Mouse (Mus musculus): Measurements from ENCODE around the gene Insr. TPM values are rescaled to one million over a fixed set of nuclear protein-coding genes. Genes with fewer than 3 reads are reported as not detected.

Insr gene
- total RNA-seq, 4 experiments from 2014 or later, result 139 to 174 (median 151) TPM

DNA sequence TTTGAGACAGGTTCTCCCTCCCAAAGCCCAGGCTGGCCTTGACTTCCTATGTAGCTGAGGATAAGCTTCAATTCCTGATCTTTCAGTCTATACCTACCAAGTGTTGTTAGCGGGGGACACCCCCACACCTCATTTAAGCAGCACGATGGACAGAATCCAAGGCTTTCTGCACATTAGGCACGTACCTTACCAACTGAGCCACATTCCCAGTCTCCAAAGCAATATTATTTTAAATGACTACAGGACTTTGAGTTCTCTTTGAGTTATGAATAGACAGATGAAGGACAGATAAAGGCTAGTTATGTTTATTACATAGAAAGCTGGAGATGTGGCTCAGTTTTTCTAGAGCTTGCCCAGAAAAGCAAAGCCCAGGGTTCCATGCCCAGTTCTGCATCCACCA, 5.6 kb downstream of the Insr start:
- DNase-seq, result no peak

DNA sequence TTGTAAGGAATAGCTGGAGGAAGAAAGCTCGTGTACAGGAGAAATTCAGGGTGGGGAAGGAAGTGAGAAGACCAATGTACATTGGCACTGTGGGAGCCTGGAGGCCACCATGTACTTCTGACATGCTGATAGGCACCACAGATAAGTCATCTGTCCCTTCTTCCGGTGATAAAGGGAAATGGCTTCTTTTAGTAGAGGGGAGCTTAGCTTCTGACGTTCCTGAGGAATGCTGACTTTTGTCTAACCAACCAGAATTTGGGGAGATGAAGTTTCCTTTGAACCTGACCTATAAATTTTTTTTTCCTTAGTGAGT, 12.0 kb downstream of the Insr start:
- no peak for DNase-seq

- no peak for DNase-seq
These were observed 12.6 kb downstream of the Insr start for GRCm38 (mm10) chr8:3266686-3267448.

- DNase-seq, result no peak
These were observed 14.2 kb downstream of the Insr start for GRCm38 (mm10) chr8:3265182-3265581.

GRCm38 (mm10) chr8:3262779-3263178, 16.6 kb downstream of the Insr start:
- DNase-seq, result no peak

- DNase-seq, result no peak
These were observed 18.3 kb downstream of the Insr start for GRCm38 (mm10) chr8:3261101-3261500.

DNA sequence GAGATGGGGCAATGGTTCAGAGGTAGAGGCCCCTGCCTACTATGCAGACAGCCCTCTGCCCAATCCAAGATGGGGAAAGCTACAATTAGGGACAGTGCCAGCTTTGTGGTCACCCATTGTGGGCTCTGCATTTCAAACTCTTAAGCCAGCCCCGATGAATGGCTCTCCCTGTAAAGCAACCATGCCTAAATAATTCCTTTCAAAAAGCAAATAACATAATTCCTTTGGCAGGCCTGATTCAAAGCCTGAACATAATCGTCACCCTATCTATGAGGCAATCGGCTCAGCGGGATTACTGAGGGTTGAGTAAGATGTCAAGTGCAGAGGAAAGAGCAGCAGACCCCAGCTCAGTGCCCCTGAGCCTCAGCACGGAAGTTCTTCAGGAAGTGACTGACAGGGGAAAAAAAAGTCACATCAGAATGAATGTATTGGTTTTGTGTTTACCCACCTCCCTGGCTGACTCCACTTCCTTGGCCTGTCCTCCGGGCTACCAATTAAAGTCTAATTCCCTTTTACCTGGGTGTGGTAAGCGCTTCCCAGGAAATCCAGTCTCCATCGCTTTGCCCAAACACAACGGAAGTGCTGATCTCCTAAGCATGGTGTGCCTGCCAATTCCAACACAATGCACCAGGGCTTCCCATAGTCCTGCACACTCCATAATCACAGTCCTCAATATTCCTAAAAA, 19.1 kb downstream of the Insr start:
- no peak for DNase-seq

DNA sequence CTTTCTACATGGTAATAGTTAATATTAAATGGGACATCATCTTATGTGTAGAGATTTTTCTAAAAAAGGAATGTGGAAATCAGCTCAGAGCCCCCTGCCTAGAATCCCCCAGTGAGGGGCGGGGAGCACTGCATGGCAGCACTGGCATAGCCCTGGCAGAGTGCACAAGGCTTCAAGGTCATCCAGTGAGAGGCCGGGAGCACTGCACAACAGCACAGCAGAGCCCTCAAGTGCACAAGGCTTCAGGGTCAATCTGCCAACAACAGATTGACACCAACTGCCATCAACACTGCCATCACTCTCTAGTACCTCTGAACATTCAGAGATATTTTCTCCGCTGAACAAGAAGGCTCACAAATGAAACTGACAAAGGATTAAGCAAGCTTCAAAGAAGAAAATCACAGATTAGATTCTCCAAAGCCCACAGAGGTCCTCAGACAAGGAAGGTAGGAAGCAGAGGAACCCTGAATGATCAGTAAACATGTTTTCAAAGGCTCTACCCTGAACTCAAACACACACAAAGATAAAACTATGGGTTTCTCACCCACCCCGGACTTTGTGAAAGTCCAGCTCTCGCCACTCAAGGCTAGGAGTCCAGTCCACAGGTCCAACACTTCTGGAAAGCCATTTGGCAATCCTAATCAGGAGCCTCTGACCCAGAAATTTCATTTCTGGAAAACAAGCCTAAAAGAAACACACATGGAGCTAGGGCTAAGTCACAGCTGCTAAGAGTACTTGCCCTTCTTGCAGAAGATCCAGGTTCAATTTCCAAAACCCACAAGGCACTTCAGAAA, 23.1 kb downstream of the Insr start:
- no peak for DNase-seq

DNA sequence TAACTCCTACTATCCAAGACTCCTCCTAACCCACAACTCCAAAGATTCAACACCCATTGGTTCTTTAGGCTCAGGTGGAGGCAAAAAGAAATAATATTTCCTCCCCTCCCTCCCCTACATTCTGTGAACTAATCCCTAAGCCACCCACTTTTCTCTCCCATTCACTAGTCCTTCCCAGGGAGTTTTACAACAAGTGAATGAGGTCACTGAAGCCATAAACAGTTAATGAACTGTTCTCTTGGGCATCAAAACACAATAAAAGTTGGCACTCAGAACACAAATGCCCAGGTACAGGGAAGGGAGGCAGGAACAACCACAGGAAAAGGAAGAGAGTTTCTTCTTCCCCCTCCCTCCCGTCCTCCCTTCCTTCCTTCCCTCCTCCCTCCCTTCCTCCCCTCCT, 24.1 kb downstream of the Insr start:
- no peak for DNase-seq

DNA sequence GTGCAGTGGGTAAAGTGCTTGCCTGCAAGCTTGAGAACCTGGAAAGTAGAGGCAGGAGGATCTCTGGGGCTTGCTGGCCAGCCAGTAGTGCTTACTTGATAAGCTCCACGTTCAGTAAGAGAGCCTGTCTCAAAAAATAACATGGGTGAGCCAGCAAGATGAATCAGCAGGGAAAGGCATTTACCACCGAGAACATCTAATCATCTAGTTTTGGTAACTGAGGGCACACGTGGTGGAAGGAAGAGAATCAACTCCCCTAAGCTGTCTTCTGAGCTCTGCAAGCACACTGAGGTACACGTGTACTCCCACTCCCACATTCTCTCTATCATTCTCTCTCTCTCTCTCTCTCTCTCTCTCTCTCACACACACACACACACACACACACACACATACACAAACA, 26.2 kb downstream of the Insr start:
- DNase-seq, result no peak

DNA sequence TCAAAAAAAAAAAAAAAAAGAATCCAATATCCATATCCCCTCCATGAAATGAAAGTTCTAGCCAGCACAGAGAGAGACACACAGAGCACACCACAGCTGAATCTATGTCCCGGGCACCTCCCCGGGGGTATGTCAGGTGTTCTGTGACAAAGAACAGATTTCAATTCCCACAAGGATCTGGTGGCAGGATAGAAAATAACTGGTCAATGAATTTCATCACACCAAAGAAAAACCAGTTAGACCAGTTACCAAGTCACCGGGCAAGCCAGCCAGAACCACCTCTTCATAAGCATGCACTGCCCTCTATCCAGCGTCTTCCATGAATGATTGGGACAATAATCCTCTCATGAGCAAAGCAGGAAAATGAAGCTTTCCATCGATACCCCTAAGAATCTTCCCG, 26.8 kb downstream of the Insr start:
- DNase-seq, result no peak

DNA sequence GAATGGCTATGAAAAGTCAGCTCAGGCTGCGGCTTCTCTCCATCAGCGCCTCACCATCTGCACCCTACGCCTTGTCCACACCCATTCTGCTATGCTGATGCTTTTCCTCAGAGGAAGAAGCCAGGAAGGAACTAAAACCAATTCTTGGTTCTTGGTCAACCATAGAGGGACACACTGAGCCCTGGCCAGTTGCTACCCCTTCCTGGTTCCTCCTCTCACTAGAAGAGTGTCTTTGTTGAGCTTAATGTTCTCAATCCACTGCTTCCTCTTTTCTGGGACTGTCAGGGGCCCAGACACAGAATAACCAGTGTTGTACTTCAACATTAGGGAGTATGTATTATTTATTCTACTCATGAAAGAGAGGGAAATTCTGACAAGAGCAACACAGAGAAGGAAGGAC, 28.3 kb downstream of the Insr start:
- no peak for DNase-seq

- no peak for DNase-seq
These were observed 29.5 kb downstream of the Insr start for GRCm38 (mm10) chr8:3249886-3250285.

DNA sequence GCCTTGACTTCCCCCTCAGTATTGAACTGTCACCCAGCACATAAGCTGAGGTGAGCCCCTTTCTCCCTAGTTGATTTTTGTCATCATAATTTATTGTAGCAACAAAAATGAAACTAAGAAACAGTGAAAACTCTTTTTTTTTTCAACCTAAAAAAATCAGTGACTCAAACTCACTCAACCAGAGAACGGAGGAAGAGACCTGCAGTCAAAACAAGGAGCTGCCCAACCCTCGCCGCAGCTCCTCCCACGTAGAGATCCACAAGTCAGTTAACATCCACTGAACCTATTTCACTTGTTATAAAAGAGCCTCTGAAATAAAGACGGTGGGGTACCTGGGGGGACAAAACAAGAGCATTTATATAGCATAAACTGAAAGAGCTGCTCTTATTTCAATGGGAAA, 30.7 kb downstream of the Insr start:
- DNase-seq, result no peak

GRCm38 (mm10) chr8:3247129-3247528, 32.3 kb downstream of the Insr start:
- peak; percentile 70 for DNase-seq

- DNase-seq, result no peak
These were observed 36.2 kb downstream of the Insr start for GRCm38 (mm10) chr8:3243229-3243628.

- no peak for DNase-seq
These were observed 38.7 kb downstream of the Insr start for GRCm38 (mm10) chr8:3240725-3241124.

GRCm38 (mm10) chr8:3239641-3240040, 39.8 kb downstream of the Insr start:
- no peak for DNase-seq

- no peak for DNase-seq
These were observed 40.6 kb downstream of the Insr start for GRCm38 (mm10) chr8:3238792-3239191.

DNA sequence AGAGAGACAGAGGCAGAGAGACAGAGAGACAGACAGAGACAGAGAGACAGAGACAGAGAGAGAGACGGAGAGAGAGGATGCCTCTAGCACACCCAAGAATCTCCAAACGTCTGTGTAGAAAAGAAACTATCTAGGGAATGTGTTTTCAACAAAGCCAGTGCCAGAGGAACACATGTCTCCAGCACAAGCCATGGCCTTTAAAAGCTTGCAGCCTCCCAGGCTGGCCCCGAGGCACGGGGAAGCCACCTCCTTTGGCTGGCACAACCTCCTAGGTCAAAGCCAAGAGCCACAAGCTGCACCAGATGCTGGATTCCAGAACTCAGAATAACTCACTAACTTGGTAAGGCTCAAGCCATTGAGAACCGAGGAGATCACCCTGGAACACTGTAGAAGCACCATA, 42.1 kb downstream of the Insr start:
- no peak for DNase-seq

- no peak for DNase-seq
These were observed 43.1 kb downstream of the Insr start for GRCm38 (mm10) chr8:3236277-3236676.

GRCm38 (mm10) chr8:3234569-3234968, 44.8 kb downstream of the Insr start:
- DNase-seq, result no peak

DNA sequence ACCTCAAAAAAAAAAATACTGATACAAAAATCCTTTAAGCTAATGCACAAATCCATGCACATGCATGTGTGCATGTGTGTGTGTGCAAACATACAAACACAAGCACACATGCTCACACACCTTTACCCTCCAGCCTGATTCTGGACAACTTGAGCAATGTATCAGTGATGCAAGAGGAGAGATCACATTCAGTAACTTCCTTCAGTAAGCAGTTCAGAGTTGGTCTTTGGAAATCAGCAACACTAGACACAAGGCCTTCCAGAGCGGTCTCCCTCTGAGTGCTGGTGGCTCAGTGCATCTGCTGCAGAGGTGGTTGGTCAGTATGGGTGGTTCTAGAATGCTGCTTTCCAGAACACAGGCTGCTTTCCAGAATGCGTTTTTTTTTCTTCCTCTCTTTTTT, 46.8 kb downstream of the Insr start:
- DNase-seq, result no peak
